Mouse (Mus musculus) lung, postnatal 4 days (tissue): Measurements from ENCODE around the gene Fam24b.
A peak's percentile ranks its signal among the peaks of the same experiment; 100 is the strongest.

Experiments used
- DNase-seq, 2 experiments: peaks; one replicate each; pipeline ENCODE4 v3.0.0; 2021

The Fam24b gene

GRCm38 (mm10) chr7:131329416-131329815 is at the start of gene Fam24b:
Fam24b (minus strand) TSS chr7:131329516.
- DNase-seq = no peak

DNA sequence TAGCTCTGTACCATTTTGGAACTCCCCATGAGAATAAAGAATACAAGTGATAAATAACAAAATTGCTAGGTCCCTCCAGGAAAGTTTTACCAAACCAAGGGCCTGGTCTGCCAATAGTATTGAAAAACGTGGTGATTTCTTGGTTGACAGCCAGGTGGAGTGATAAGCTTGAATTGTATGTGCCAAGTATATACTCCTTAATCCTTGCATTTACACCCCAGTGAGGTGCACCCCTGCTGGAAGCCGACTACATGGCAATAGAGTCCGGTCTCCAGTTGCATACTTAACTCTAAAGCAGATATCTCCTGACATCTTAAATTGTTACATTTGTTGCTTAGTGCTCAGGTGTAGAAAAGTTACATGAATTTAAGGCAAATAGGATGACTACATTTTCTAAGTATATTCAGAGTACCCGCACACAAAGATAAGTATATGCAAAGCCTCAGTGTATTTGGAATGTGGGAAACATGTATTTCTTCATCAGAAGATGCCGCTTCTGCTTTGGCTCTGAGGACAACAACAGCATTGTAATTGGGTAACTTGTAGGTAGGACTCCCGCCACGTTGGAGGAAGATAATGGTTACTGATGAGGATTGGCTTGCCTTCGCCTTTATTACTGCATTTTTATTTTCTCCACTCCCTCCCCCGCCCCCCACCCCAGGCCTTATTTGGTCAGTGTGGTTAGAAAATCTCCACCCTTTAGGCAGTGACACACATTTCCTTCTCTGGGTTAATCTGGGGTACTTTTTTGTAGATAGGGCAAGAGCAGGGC is 42.8 kb upstream of the Fam24b start:
- DNase-seq = no peak

DNA sequence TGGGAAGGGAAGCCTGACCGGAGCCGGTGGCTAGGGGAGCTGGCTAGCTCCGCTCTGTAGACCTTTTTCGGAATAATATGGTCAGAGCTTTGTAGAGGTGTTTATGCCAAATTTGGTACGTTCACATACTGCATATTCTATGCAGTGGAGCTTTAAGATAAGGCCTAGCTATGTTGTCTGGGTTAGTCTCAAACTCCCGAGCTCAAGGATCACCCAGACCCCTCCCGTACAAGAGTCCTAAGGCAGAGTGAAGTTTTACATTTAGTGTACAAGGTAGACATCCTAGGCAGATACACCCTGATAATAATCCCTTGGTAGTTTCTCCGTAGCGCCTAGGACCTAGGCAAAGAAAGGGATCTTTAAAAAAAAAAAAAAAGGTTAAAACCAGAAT is 42.1 kb upstream of the Fam24b start:
- DNase-seq = no peak

DNA sequence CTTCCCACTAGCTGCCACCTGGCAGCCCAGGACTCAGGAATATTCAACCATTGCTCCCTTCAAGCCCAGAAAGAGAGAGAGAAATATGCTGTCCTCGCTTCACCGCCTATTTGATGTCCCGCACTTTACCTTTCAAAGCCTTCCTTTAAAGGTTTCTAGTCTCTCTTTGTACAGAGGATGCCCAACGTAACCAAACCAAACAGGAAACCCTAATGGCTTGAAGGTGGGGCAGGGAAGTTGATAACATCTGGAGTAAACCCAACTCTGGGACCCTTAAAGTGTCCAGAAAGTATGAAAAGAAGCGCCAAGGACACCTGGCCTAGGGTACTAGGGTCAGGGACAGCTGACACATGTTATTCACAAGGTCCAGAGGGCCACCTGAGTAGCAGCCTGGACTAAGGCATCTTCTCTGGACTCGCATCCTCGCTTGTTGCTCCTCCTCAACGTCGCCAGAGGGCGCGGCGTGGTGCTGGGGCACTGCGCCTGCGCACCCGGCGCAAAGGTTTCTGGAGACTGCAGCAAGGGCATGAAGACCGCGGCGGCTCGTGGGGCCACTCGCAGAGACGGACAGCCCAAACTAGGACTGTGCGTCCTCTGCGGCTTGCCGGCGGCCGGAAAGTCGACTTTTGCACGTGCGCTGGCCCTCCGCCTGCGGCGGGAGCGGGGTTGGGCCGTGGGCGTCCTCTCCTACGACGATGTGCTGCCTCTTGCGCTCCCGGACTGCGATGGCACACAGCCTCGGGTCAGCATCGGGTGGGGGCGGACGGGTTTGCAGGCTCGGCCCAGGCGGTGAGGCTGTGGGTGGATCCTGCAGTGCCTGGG is 41.5 kb upstream of the Fam24b start, which contains the start of gene Pstk:
TSS of gene Pstk (plus strand) at position 494 of the 822 bp plus-strand sequence.
- peak; percentile 92 to 94 for DNase-seq

DNA sequence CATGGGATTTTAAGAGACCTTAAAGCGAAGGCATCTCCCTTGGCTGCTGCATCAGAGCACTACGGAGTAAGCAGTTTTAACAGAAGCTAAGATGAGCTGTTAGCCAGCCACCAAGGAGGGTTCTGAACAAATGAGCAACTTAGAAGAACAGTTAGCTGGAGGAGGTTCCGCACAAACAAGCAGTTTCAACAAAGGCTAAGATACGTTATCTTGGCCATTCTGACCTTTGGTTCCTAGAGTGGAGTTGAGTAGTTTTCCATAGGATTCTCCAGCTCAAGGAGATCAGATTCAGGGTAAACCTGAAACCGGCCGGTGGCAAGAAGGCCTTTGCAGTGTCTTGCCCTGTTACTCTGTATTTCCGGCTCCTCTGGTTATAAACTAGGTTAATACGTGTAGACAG is 34.8 kb upstream of the Fam24b start:
- DNase-seq = no peak

GRCm38 (mm10) chr7:131362615-131363300 is 33.4 kb upstream of the Fam24b start, which contains the start of gene 2310057M21Rik:
2310057M21Rik (minus strand) TSS chr7:131362759.
- DNase-seq = peak; percentile 94 to 96

- no peak for DNase-seq
These were observed 32.9 kb upstream of the Fam24b start for GRCm38 (mm10) chr7:131362269-131362614.

GRCm38 (mm10) chr7:131356105-131356504 is 26.8 kb upstream of the Fam24b start:
- DNase-seq = no peak

DNA sequence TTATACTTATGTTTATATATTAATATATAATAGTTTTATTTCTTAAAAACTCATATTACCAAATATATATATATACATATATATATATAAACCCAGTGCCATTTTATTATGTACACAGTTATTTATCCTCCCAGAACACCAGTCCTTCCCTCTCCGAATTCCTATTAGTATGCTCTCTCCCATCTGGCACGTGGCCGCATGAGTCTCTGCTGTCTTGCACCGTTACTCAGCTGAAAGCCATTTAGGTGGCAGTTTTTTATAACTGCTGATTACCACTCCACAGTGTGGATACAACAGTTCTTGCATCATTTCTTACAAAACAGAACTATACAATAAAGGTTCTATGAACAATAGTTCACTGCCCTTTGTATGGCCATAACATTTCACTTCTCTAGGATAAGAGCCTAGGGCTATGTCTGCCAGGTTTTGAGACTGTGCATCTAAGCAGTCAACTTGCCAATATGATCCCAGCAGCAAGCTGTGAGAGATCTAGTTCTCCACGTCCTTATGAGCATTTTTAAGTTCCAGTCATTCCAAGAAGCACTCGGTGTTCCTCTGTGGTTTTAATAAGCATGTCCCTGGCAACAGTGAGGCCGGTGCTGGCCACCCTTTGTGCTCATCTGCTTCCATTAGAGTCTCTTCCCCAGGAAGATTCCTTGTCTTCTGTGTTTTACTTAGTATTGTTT is 16.7 kb upstream of the Fam24b start:
- no peak for DNase-seq

DNA sequence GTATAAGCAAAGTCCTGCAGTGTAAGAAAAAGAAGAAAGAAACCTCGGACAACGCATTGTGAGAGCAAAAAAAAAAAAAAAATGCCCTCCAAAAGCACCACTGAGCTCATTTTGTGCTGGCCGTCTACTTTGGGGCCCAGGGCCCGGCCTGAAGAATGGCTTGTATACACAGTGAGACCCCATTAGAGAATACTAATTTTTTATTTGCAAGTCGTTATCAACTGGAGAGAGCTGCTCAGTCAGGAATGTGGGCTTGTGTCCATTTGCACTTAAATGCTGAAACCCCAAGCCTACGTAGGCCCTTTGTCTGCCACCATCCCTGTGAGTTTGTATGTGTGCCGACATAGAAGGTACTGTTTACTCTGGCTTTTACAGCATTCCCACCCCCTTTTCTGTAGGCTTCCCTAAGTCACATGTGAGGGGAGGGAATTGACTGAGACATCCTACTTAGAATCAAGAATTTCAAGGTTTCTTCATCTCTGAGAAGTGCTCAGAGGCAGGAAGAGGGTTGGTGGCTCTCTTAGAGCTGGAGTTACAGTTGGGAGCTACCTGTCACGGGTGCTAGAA is 8.3 kb upstream of the Fam24b start:
- DNase-seq = no peak

GRCm38 (mm10) chr7:131333564-131333963 is 4.2 kb upstream of the Fam24b start, which contains the start of gene Fam24a:
Fam24a (plus strand) TSS chr7:131333864.
- DNase-seq = no peak

DNA sequence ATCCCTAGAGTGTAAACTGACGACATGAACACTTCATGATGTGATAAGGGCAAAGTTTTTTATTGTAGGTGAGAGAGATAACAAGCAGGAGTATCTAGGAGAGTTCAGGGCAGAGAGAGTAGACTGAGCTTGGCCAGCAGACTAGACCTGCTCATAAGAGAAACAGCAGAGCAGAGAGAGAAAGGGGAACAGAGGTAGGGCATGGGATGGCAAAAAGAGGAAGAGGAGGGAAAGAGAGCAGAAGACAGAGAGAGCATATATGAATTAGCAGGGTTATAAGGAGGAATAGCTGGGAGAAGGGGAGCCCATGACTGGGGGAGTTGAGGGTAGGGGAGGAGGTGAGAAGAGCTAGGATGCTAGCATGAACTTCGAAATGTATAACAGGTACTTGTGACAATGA is 2.4 kb upstream of the Fam24b start:
- no peak for DNase-seq

DNA sequence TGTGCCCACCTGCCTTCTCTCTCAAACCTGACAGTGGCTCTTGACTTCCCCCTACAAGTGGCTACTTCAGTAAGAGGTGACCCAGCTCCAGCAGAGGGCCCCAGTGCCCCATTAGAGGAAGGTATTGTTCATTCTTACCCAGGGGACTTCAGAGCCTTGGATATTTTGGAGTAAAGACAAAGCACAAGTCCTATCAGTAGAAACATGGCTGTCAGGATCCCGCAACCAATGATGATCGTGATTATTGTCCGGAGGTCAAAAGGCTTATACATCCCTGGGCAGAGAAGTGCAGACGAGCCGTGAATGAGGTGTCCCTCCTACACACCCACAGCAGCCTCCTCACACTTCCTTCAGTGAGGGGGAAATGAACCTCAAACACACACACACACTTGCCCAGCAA is 2.3 kb downstream of the Fam24b start:
- DNase-seq = no peak

DNA sequence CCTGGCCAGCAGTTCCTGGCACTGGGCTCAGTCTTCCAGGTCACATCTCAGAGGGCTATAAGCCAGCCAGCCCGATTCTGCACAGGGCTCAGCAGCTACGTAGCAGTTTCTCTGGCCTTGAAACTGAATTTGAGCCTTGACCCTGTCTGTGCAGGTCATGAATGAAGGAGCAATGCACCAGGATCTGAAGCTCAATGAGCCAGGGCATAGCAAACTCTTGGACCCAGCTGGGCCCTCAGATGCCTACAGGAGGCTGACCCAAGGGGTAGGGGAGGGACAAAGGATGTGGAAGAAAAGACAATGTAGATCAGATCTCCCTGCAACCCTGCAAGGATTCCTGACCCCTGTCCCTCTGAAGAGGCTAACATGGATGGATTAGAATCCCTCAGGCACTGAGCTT is 7.1 kb downstream of the Fam24b start, which contains the start of gene Cuzd1:
TSS of gene Cuzd1 (minus strand) at position 101 of the 400 bp plus-strand sequence.
- no peak for DNase-seq

DNA sequence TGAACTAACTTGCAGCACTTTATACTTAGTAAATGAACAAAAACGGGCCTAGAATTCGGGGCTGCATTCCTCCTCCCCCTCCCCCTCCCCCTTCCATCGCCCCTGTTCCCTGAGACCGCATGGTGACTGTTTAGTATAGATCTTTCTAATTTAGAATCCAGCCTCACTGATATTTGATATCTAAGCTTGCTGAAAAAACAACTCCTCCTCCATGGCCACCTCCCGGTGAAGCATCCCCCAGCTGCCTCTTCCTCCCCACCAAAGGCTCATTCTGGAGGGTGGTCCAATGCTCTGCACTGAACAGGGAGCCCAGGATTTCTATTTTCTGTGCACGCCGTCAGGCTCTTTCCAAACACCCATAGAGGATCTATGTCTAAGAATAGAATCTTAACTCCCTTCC is 11.0 kb downstream of the Fam24b start:
- DNase-seq = no peak

- DNase-seq = no peak
These were observed 11.7 kb downstream of the Fam24b start for GRCm38 (mm10) chr7:131317587-131317986.

- DNase-seq = no peak
These were observed 14.8 kb downstream of the Fam24b start for GRCm38 (mm10) chr7:131314493-131314892.

DNA sequence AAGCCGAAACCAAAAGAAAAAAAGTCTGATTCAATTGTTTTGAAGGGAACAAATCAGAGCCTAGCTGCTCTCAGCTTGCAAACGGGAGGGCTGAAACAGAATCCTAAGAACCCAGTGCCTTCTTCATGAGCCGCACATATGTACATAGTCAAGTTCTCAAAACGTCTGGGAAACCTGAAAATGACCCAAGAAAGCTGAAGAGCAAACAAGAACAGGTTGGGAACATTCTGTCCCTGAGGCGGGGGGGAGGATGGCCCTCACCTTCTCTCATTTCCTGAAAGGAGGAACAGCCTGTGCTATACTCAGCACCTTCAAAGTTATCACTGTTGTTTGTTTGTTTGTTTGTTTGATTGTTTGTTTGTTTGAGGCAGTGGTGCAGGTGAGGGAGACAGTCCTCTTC is 22.6 kb downstream of the Fam24b start:
- DNase-seq = no peak

GRCm38 (mm10) chr7:131303340-131303739 is 26.0 kb downstream of the Fam24b start:
- peak in 1 of 2 experiments; percentile 29 for DNase-seq

DNA sequence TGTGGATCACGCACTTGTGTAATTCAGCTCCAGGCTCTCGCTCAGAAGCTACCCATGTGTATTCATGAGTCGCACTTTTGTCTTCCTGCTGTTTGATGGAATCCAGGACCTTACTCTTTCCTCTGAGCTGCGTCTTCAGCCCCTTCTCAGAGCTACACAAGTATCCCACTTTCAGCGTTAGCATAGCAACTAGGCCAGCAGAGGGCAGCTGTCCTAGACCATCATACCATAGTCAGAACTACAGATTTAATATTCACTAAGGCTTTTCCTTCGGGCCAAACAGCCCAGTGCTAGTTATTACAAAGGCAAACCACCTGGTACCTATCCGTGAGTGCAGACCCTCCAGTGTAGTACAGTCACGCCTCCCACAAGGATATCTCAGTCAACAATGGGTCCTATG is 32.2 kb downstream of the Fam24b start:
- DNase-seq = peak in 1 of 2 experiments; percentile 6
